Mouse (Mus musculus): ENCODE data around the gene Zmat3.

Zmat3 gene

DNA sequence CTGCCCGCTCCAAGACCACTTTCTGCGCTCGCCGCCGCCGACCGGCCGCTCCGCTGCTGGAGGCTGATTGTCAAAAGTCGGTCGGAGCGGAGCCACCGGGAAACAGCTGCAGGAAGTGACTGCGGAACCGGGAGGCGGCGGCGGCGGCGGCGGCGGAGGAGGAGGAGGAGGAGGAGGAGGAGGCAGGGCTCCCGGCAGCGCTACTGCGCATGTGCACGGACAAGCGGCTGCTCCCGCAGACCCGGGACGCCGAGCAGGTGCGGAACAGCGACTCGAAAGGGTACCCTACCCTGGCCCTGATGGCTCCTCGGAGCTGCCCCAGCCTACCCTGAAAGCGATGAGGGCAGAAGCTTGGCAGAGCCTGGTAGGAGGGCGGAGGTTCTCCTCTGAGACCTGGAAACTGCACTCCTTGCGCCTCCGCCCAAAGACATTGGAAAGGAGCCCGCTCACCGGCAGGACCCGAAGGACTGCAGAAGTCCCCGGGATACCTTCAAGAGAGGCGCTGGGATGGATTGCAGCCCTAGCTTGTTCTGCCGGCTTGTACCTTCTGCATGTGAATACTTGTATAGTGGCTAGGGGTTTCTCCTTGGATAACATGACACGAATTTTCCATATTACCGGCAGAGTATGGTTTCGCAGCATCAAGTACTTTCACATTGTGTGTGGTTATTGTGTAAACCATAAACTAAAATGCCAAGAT lies at the start of gene Zmat3:
Zmat3 (minus strand) TSS at position 469 of the 700 bp plus-strand sequence.
- peak; percentile 93 for DNase-seq

DNA sequence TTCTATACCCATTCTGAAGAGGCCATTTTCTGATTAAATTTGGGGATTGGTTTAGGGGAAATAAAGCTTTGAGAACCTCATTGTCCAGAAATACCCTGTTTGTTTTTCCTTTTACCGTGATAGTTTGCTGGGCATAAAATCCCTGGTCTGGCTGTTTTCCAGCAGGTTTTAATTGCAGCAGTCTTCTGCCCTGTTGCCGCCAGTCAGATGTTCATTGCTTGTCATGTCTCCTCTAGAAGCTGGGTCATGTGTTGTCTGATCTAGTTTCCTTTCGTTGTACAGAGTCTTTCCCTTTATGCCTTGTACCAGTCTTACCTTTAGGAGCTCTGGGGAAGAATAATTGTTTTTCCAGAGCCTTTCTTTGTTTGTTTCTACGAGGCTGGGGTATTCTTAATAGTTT lies 48.6 kb upstream of the Zmat3 start:
- DNase-seq, result no peak

DNA sequence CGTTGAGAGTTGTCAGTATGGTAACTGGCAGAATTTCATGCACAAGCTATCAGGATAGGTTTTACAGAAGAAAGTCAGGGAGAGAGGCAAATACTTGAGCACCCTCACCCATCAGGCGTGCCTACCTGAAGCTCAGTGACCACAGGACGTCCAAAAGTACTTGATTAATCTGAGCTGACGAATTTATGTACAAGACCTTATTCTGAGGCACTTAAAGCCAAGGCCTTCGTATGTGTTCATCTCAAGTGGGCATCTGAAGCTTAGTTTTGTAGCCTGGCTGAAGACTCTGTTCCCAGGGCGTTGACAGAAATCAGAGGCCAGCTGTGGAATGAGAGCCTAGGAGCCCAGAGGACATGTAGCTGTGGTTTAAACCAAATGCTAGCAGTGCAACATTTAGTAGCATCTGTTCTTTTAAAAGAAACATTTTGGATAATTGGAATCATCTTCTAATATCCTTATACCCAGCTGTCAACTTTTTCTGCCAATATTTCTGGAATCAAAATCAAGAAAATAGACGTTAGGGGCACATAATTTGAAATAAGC lies 46.8 kb upstream of the Zmat3 start:
- no peak for DNase-seq

DNA sequence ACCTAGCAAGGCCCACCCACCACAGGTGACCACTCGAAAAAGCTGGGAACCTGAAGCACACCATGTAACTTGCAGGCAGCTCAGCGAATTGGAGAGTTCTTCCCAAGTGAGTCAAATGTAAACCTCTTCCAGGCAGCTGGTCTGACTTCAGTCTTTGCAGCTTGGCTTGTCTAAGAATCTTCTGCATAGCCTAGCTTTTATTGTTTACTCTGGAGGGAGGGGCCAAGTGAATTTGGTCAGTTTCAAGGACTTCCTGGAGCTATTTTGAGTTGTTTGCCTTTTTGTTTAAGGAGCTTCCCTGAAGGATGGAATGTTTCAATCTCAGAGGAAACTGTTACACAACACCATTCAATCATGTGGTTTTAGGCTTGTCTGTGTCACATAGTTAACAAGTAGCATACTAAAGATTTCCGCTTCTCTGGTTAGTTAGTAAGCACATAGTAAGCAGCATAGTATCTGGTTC lies 43.0 kb upstream of the Zmat3 start:
- DNase-seq, result no peak

DNA sequence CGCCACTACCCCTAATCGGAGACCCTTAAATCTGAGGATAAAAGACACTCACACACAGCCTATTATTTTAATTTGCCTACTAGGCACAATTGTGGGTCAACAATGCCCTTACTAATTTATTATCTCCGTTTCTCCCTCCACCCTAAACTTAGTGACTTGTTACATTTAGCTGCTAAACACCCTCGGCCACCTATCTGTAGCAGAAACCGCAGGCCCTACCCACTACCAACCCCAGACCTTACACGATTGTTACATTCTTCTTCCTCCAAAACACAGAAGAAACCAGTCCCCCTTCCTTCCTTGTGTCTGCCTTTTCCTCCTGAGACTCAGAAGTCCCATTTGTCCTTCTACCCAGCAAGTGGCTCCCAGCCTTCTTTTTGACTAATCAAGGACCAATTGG lies 41.0 kb upstream of the Zmat3 start:
- no peak for DNase-seq

DNA sequence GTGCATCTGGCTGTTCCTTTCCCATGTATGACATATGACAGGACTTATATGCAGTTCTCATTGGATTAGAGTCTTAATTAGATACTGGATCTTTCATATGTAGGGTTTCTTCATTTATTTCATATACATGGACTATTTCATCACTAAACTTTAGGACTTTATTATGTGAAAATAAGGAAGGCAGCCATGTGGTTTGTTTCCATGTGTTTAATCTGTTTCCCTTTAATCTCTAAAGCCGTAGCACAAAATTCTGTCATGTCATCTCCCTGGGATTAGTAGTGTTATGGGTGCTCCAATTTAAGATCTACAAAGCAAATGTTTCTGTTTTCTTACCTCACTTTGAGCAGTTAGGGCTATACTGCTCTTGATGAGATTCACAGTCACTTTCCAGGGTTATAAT lies 39.9 kb upstream of the Zmat3 start:
- no peak for DNase-seq

DNA sequence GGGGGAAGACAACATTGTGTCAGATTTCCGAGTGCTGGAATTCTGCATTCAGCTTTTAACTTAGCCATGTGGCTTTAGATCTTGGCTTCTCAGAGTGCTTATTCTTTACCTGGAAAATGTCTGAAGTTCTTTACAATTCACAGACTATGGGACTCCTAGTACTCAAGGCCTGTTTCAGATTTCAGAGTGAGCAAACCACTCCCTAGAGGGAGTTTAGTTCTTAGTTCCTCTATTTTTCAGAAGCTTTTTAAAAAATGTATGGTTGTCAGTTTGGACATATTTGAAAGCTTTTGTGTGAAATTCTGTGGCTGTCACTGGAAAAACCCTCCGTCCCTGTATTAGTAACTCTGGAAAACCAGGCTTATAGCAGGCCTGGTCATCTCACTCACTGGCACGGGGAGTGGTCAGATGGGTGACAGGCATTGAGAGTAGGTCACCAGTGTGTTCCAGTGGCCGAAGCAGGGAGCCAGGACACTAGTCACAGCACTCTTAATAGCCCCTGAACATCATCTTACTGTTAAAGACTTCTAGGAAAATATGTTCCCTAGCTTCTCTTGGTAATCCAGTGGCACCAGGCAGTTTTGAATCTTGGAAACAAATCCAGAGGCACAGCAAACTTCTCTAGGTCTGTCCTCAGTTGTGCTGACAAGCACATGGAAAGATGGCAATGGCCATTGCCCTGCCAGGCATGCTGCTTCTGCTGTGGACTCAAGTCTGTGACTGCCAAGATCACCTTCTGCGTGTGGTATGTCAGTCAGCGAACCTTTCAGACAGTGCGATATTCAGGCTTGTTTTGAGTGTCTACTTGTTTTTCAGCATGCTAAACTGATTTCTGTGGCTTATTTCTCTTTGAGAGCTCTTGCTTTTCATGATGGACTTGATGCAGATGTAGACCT lies 37.4 kb upstream of the Zmat3 start:
- no peak for DNase-seq

DNA sequence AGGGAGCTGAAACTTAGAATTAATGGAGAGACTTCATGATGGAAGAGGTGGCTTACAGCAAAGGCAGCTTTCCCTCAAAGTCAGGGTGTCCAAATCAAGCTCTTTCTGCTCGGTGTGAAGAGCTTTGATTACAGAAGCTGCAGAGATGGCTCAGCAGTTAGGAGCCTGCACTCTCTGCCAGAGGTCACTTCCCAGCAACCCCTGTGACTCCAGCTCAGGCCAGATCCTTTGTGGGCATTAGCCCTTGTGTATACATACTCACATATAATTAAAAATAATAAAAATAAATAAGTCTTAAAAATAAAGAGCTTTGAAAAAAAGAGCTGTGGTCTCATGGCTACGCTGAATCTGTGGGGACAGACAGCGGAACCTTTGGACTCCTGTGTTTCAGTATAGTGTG lies 35.8 kb upstream of the Zmat3 start:
- DNase-seq, result no peak

DNA sequence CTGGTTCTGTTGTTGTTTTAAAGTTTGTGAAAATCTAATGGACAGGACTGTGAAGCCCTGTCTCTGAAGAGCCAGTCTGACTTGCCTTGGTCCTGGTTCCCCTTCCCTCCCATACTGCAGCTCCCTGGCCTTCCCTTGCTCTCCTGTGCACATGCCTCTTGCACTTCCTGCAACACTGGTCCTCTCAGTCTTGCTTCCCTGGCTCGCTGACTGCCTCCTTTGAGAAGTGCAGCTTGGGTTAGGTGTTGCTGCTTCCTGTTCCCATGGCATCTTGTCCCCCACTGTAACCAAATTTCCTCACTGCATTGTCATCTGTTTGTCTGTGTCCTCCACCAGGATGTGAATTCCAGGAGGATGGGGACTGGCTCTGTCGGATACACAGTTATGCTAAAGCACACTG lies 34.1 kb upstream of the Zmat3 start:
- DNase-seq, result peak; percentile 28

DNA sequence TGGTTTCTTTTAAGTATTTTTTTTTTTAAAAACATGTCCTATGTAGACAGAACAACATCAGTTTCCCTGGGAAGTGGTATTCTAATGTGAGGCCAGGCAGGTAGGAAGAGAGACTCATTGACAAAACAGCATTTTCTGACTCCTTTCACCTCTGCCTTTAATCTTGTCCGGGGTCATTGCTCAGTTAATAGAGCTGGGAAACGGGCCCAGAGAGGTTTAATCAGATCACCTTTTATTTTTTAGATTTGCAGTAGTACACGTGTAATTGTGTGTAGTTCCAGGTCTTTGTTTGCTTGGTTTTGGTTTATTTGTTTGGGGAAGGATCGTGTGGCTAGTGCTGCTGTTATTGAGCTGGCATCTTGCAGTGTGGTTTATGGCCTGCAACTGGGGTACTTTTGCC lies 33.6 kb upstream of the Zmat3 start:
- no peak for DNase-seq

DNA sequence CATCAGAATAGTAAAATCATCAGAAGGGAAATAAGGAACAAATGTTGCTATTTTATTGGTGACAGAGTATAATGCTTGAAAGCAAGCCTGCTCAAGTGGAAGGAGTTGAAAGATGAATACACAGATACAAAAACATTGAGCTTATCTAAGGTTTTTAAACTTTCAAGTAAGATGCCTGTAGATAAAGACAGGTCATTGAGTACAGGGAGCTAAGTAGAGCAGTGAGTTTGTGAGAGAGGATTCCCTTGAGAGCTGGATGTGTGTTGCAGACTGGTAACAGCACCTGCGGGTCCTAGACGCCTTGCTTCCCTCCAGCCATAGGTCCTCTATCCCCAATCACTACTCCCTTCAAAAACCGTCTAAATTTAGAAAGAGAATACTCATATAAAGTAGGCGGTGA lies 32.8 kb upstream of the Zmat3 start:
- no peak for DNase-seq

DNA sequence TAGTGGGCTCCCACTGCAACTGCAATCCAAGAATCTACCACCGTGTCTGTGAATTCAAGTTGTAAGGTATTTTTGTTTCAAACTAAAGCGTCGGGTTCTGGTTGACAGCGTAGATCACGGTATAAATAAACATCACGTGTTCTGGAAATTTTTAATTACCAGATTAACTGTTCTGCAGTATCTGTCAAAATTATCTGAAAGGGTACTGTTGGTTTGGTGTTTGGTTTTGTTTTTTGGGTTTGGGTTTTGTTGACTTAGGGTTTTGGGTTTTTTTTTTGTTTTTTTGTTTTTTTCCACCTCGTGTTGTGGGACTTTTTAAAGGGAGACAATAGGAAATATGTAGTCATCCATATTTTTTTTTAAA lies 32.3 kb upstream of the Zmat3 start:
- no peak for DNase-seq

DNA sequence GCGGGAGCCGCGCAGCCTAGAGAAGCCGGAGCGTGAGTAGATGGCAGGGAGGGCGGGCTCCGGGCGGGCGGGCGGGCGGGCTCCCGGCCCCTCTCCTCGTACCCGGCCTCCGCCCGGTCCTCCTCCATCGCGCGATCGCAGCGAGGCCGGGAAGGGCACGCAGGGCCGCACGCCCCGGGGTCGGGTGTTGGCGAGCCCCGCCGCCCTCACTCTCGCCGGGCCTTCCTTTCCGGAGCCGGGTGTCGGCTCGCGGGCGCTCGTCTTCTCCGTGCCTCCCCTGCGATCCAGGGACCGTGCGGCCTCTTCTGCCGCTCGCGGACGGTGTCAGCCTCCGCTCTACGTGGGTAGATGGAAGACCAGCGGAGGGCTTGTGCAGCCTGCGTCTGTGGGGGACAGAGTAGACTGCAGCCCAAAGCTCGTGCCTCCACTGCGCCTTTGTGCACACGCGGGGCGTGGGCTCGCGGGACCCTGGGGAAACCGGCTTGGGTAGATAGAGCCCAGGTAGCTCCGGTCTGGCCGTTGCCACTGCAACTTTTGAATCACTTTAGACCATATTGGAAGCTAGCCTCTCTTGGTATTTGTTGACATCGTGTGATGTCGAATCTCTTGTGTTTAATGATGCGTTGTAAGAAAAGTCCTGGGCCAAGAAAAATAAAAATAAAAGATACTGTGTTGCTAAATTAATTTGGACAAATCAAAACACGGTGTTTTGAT lies 31.8 kb upstream of the Zmat3 start, which contains the start of gene Pik3ca:
Pik3ca (plus strand) TSS at position 211 of the 714 bp plus-strand sequence.
- DNase-seq, result peak; percentile 79

DNA sequence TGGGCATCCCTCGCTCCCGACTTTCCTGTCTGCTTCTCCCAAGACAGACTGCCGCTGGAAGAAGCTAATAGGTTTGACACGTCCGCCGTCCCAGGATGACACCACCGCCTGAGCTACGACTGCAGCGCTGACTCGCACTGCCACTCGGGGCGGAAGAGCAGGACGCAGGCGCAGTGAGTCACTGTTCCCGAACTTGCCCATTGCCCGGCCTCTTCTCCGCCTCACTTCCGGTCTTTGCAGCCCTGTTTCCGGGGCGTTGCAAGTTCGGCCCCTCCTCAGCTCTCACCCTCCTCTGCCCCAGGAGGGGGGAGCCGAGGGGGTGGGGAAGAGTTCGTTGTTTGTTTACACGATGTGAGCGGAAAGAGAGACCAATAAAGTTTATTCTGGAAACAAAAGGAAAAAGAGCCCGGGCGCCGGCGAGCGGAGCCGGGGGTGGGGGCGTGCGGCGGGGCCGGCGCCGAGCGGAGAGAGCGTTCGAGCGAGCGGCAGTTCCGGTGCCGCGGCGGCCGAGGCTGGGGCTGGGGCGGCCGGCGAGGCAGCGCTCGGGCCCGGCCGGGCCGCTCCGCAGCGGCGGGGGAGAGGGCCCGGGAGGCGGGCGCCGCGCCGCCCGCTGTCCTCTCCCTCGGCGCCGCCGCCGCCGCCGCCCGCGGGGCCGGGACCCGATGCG lies 31.1 kb upstream of the Zmat3 start:
- peak; percentile 95 for DNase-seq

DNA sequence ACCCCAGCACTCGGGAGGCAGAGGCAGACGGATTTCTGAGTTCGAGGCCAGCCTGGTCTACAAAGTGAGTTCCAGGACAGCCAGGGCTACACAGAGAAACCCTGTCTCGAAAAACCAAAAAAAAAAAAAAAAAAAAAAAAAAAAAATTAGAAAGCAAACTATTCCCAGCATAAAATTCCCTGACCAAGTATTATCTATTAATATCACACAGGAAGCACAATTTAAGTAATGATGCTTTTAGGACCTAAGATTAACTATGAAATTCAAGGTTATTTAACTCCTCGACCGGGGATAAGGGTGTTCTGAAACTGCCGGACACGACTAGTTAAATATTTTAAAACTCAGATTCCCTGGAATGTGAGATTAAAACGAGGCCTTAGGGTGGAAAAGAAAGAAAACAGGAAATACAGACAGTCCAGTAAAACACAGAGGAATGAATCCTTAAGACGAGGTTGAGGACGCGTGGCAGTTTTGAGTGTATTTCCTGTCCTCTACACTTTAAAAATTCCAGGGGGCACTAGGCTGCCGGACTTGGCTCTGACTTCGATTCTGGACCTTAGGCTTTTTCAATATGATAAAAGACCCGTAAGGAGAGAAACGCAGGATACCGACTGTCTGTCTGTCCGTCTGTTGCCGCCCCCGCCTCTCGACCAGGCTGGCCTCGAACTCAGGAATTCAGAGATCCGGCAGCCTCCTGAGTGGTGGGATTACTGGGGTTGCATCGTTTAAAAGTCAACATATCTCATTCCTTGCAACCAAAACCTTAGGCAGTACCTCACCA lies 30.1 kb upstream of the Zmat3 start:
- peak; percentile 66 for DNase-seq

DNA sequence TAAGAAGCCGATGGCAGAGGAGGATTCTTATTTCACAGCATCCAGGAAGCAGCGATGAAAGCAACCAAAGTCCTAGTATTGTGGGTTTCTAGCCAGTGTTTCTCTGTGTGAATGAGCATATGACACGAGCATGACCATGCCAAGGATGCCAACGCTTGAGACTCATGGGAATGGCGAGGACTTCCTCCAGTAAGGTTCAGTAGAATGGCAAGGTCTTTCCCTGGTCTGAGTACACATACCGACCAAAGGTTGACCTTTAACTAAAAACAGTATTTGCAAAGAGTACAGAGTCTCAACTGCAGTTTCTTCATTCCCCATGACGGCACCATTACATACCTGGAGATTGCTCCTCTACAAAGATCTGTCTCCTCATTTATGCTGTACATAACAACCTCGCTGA lies 28.2 kb upstream of the Zmat3 start:
- DNase-seq, result no peak

DNA sequence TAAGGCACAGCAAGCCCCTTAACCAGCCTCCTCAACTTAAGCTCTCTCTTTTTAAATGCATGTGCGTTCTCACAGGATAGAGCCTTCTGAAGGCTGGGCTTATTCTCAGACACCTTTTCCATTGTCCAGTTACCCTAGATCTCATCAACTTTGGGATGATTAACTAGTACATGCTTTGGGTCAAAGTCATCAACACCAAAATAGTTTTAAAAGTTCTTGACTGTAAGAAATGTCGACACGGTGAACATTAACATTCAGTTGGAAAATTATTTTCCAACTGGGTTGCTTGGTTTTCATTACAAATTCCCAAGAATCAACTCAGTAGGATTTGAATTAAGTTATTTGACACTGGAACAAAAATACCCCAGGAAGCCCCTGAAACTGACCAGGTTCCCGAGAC lies 27.0 kb upstream of the Zmat3 start:
- DNase-seq, result no peak

DNA sequence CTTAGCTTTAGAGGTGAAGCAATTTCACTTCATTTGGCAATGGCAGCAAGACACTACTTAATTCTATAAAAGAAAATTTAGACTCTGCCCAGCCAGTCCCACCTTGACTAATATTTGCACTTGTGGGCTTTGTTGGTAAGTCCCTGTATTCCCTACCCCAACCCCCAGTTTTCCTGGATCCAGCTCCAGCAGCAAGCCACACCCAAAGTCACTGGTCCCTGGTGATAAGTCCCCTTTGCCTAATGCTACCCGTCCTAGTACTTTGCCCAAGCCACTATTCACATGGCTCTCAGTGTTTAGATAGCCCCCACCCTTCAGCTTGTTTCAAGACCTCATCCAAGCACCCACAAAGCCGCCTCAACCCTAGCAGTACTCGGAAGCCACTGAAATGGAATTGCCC lies 15.7 kb upstream of the Zmat3 start:
- DNase-seq, result no peak

DNA sequence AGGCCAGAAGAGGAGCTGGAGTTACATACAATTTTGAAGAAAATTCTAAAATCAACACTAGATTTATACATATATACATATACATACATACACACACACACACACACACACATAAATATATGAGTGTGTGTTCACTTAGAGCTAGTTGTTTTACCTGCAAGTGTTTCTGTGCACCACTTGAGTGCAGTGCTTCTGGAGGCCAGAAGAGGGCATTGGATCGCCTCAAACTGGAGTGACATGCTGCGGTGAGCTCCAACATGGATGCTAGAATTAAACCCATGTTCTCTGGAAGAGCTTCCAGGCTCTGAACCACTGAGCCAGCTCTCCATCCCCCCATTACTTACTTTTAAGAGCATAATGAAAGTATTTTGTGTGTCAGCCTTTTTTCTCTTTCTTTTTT lies 14.1 kb upstream of the Zmat3 start:
- DNase-seq, result peak; percentile 55

DNA sequence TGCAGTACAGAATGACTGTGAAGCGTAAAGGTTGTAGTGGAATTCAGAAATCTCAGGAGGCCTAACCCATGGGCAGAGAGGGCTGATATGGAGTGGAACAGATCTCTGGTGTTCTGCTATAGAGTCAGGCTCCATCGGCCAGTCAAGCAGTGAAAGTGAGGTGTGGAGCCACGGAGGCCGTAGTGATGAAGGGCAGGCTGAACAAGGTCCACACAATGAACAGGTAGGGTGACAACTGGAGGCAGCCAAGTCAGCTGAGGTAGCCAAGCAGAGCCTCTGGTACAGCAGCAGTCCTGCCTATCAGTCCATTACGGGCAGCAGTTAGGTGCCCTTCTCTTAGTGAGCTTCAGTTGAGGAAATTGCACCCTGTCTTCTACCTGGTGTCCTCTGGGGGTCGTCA lies 7.4 kb upstream of the Zmat3 start:
- no peak for DNase-seq

DNA sequence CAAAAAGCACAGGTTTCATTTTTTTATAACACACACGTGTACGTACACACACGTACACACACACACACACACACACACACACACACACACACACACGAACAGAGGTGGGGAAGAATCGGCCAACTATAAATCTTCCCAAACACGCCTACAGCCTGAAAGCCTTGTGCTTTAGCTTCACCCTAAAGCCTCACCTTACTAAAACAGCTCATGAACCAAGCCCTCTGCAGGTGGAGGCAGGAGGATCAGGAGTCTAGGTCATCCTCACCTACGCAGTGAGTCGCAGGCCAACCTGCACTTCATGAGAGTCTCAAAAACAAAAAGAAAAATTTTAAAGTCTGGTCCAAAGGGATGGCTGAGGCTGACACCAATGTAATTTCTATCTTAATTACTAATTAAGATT lies 6.7 kb upstream of the Zmat3 start:
- no peak for DNase-seq

DNA sequence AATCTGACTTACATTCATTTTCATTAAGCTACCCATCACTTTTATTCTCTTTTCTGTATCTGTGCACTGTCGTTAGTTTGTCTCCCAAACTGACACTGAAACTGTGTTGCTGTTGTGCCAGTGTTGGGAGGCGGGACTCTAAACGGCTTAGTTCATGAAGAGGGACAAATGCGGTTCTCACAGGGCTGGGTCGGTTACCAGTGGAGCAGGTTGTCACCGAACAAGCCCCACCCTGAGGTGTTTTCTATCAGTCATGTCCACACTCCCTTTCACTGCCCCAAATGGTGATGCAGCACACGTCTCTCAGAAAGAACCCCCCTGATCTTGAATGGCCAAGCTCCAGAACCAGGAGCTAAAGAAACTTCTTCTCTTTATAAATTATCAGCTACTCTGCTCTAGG lies 6.1 kb upstream of the Zmat3 start:
- DNase-seq, result no peak

Measured in thymus, postnatal 4 days (tissue).